Mouse (Mus musculus) cortical plate, adult 2 months (tissue): Measurements from ENCODE around the gene Jade3.

Experiments used
- CTCF ChIP-seq: fragments of 200-500 bp; IDR thresholded peaks from 2 replicates; pipeline ENCODE4 v1.5.1; 2011; ENCODE audit warnings: mild to moderate bottlenecking, control low read depth, low read length; ENCODE audit not compliant: insufficient read depth; ENCODE audit errors: extremely low read depth
- POLR2A ChIP-seq: fragments of 200-500 bp; IDR thresholded peaks from 2 replicates; pipeline ENCODE4 v1.6.1; 2011; ENCODE audit warnings: mild to moderate bottlenecking, low read length, control low read depth; ENCODE audit not compliant: insufficient read depth; ENCODE audit errors: extremely low read depth

DNA sequence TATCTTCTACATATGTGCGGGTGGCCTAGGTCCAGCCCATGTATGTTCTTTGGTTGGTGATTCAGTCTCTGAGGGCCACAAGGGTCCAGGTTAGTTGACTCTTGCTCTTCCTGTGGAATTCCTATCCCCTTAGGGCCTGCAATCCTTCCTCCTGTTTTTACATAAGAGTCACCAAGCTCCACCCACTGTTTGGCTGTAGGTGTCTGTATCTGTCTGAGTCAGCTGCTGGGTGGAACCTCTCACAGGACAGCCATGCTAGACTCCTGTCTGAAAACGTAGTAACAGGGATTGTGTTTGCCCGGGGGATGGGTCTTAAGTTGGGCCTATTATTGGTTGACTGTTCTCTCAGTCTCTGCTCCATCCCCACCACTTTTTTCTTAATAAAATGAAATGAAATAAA, 13.3 kb upstream of the Jade3 start:
- TF ChIP-seq POLR2A (no peak), CTCF (no peak)
